Mouse (Mus musculus) heart, embryonic 16.5 days (tissue): ENCODE data around the gene Pgpep1. TPM values are rescaled to one million over a fixed set of nuclear protein-coding genes. Genes with fewer than 3 reads are reported as not detected.

Source experiments
- ATAC-seq: fragments of 200-750 bp; cut with Nextera tagmentation; replicated peaks from 2 replicates; pipeline ENCODE4 v1.8.0; 2017; ENCODE audit warnings: moderate number of reproducible peaks; ENCODE audit not compliant: insufficient read depth, low FRiP score; ENCODE audit errors: extremely low read depth
- H3K27ac ChIP-seq: fragments of 300-500 bp; sonication (generic); 2 replicates; pipeline ENCODE4 v1.5.1; 2014; ENCODE audit warnings: mild to moderate bottlenecking, low read length, control low read depth, moderate library complexity
- H3K27me3 ChIP-seq: fragments of 300-500 bp; sonication (generic); 2 replicates; pipeline ENCODE4 v1.6.1; 2014; ENCODE audit warnings: low read length, mixed read lengths; ENCODE audit not compliant: control insufficient read depth, insufficient read depth
- H3K36me3 ChIP-seq: fragments of 300-500 bp; sonication (generic); 2 replicates; pipeline ENCODE4 v1.6.1; 2014; ENCODE audit not compliant: control insufficient read depth, insufficient read depth
- H3K4me1 ChIP-seq: fragments of 300-500 bp; sonication (generic); 2 replicates; pipeline ENCODE4 v1.6.1; 2014; ENCODE audit warnings: low read length, mixed read lengths; ENCODE audit not compliant: control insufficient read depth, insufficient read depth
- H3K4me2 ChIP-seq: fragments of 300-500 bp; sonication (generic); 2 replicates; pipeline ENCODE4 v1.6.1; 2014; ENCODE audit warnings: low read depth, mild to moderate bottlenecking, control low read depth, low read length
- H3K4me3 ChIP-seq: fragments of 300-500 bp; sonication (generic); 2 replicates; pipeline ENCODE4 v1.5.1; 2014; ENCODE audit warnings: mild to moderate bottlenecking, control low read depth, low read length
- H3K9ac ChIP-seq: fragments of 300-500 bp; sonication (generic); 2 replicates; pipeline ENCODE4 v1.6.1; 2014; ENCODE audit warnings: low read length, control low read depth
- H3K9me3 ChIP-seq: fragments of 300-500 bp; sonication (generic); replicated peaks from 2 replicates; pipeline ENCODE4 v1.6.1; 2016; ENCODE audit warnings: low read length; ENCODE audit not compliant: control insufficient read depth
- WGBS: fragments of 180-500 bp; shearing (Covaris S2); extraction: QIAGEN DNeasy Blood & Tissue Kit; methylation state at CpG from one replicate; pipeline ENCODE4 v1.1.7; 2014; 5-methylcytosine and 5-hydroxymethylcytosine counted together
- polyA plus RNA-seq: library from polyadenylated mRNA; unstranded; fragments of >200 nt; fragmentation: Nextera tagmentation; extraction: Ambion mirVana; gene quantifications from 2 replicates; pipeline ENCODE4 v1.2.1, GENCODE M21; 2015

The Pgpep1 gene
- polyA plus RNA-seq, 1 experiment from 2014 or later = 36.7 TPM

- H3K27me3 ChIP-seq = no peaks in the 10 kb centered on the region
- no peak for ATAC-seq
- WGBS = 57% methylated on average over 5 of the region's 5 CpGs
- no peak overlapping the region for H3K4me2 ChIP-seq
- no peaks in the 10 kb centered on the region for H3K36me3 ChIP-seq
- H3K4me3 ChIP-seq = no peak overlapping the region
- no peak overlapping the region for H3K9ac ChIP-seq
- no peak overlapping the region for H3K27ac ChIP-seq
- no peaks in the 10 kb centered on the region for H3K9me3 ChIP-seq
- peaks cover 46% of the 10 kb centered on the region for H3K4me1 ChIP-seq
These were observed 33.4 kb upstream of the Pgpep1 start for GRCm38 (mm10) chr8:70693636-70694035.

- Histone ChIP-seq H3K36me3 (no peaks in the 10 kb centered on the region), H3K27me3 (no peaks in the 10 kb centered on the region), H3K9me3 (no peaks in the 10 kb centered on the region), H3K4me2 (peak overlapping the region; percentile 65), H3K4me1 (peaks cover 41% of the 10 kb centered on the region), H3K4me3 (peak overlapping the region; percentile 39), H3K27ac (no peak overlapping the region), H3K9ac (peak overlapping the region; percentile 68)
- WGBS = 5% methylated on average over 20 of the region's 20 CpGs
- ATAC-seq = no peak
These were observed 31.6 kb upstream of the Pgpep1 start for GRCm38 (mm10) chr8:70691727-70692231.

- H3K36me3 ChIP-seq = no peaks in the 10 kb centered on the region
- H3K27ac ChIP-seq = no peak overlapping the region
- H3K9ac ChIP-seq = peak overlapping the region; percentile 68
- ATAC-seq = no peak
- peak overlapping the region; percentile 65; the same call in 1 of the 2 replicates for H3K4me2 ChIP-seq
- peaks cover 37% of the 10 kb centered on the region for H3K4me1 ChIP-seq
- no peak overlapping the region for H3K4me3 ChIP-seq
- 73% methylated on average over 4 of the region's 4 CpGs for WGBS
- no peaks in the 10 kb centered on the region for H3K27me3 ChIP-seq
- no peaks in the 10 kb centered on the region for H3K9me3 ChIP-seq
These were observed 31.0 kb upstream of the Pgpep1 start for GRCm38 (mm10) chr8:70691230-70691629.

GRCm38 (mm10) chr8:70689892-70690390 lies 29.8 kb upstream of the Pgpep1 start:
- H3K27ac ChIP-seq = peak overlapping the region; percentile 39
- H3K9me3 ChIP-seq = no peaks in the 10 kb centered on the region
- no peak for ATAC-seq
- WGBS = 66% methylated on average over 5 of the region's 5 CpGs
- no peaks in the 10 kb centered on the region for H3K27me3 ChIP-seq
- H3K9ac ChIP-seq = no peak overlapping the region
- H3K4me1 ChIP-seq = peaks cover 25% of the 10 kb centered on the region
- H3K36me3 ChIP-seq = no peaks in the 10 kb centered on the region
- no peak overlapping the region for H3K4me3 ChIP-seq
- H3K4me2 ChIP-seq = no peak overlapping the region

GRCm38 (mm10) chr8:70688136-70688535 lies 27.9 kb upstream of the Pgpep1 start:
- Histone ChIP-seq H3K36me3 (no peaks in the 10 kb centered on the region), H3K4me1 (peaks cover 21% of the 10 kb centered on the region), H3K9ac (no peak overlapping the region), H3K4me2 (no peak overlapping the region), H3K27ac (no peak overlapping the region), H3K4me3 (no peak overlapping the region), H3K27me3 (no peaks in the 10 kb centered on the region), H3K9me3 (no peaks in the 10 kb centered on the region)
- no peak for ATAC-seq
- WGBS = 84% methylated on average over 3 of the region's 3 CpGs

- Histone ChIP-seq H3K4me1 (peaks cover 22% of the 10 kb centered on the region), H3K4me3 (no peak overlapping the region), H3K9ac (peak overlapping the region; percentile 15; the same call in 1 of the 2 replicates), H3K4me2 (no peak overlapping the region), H3K9me3 (no peaks in the 10 kb centered on the region), H3K27me3 (no peaks in the 10 kb centered on the region), H3K27ac (0 out of 2 replicates have a peak overlapping the region, but pooled peaks have one; percentile 37), H3K36me3 (no peaks in the 10 kb centered on the region)
- no peak; the same call in 1 of the 2 replicates for ATAC-seq
- WGBS = 61% methylated on average over 8 of the region's 8 CpGs
These were observed 27.4 kb upstream of the Pgpep1 start for GRCm38 (mm10) chr8:70687576-70687975.

- WGBS = 45% methylated on average over 7 of the region's 7 CpGs
- H3K9me3 ChIP-seq = no peaks in the 10 kb centered on the region
- no peak overlapping the region for H3K27ac ChIP-seq
- H3K4me3 ChIP-seq = no peak overlapping the region
- ATAC-seq = no peak
- no peaks in the 10 kb centered on the region for H3K27me3 ChIP-seq
- H3K36me3 ChIP-seq = no peaks in the 10 kb centered on the region; the same call in 1 of the 2 replicates
- no peak overlapping the region for H3K9ac ChIP-seq
- peaks cover 17% of the 10 kb centered on the region for H3K4me1 ChIP-seq
- no peak overlapping the region for H3K4me2 ChIP-seq
These were observed 24.1 kb upstream of the Pgpep1 start for GRCm38 (mm10) chr8:70684291-70684690.

- Histone ChIP-seq H3K4me2 (peak overlapping the region; percentile 44), H3K9me3 (no peaks in the 10 kb centered on the region), H3K36me3 (peaks cover 13% of the 10 kb centered on the region), H3K4me3 (peak overlapping the region; percentile 8; the same call in 1 of the 2 replicates), H3K4me1 (peaks cover 14% of the 10 kb centered on the region), H3K9ac (peak overlapping the region; percentile 57), H3K27me3 (no peaks in the 10 kb centered on the region), H3K27ac (peak overlapping the region; percentile 92)
- ATAC-seq = 0 out of 2 replicates have a peak, but pooled peaks have one; percentile 5
- WGBS = 74% methylated on average over 3 of the region's 3 CpGs
These were observed 22.5 kb upstream of the Pgpep1 start for GRCm38 (mm10) chr8:70682692-70683091.

- H3K9me3 ChIP-seq = no peaks in the 10 kb centered on the region
- peak overlapping the region; percentile 44 for H3K4me2 ChIP-seq
- H3K4me3 ChIP-seq = peak overlapping the region; percentile 8; the same call in 1 of the 2 replicates
- H3K27me3 ChIP-seq = no peaks in the 10 kb centered on the region
- H3K27ac ChIP-seq = peak overlapping the region; percentile 92
- peaks cover 13% of the 10 kb centered on the region for H3K36me3 ChIP-seq
- WGBS = 9% methylated on average over 19 of the region's 19 CpGs
- peak; percentile 90 for ATAC-seq
- H3K4me1 ChIP-seq = peaks cover 10% of the 10 kb centered on the region
- H3K9ac ChIP-seq = peak overlapping the region; percentile 57
These were observed 22.0 kb upstream of the Pgpep1 start for GRCm38 (mm10) chr8:70682193-70682592.
